Mouse (Mus musculus) urinary bladder, postnatal 25 days (tissue): ENCODE results near the gene Gli3.

Experiments used
- DNase-seq: peaks from one replicate; pipeline ENCODE4 v3.0.0; 2022; ENCODE audit warnings: low spot score

Gli3 gene

GRCm38 (mm10) chr13:15495820-15496219 lies 32.8 kb downstream of the Gli3 start:
- DNase-seq = no peak

- DNase-seq = no peak
These were observed 35.3 kb downstream of the Gli3 start for GRCm38 (mm10) chr13:15498338-15498737.

- no peak for DNase-seq
These were observed 47.9 kb downstream of the Gli3 start for GRCm38 (mm10) chr13:15510925-15511324.

- no peak for DNase-seq
These were observed 50.1 kb downstream of the Gli3 start for GRCm38 (mm10) chr13:15513114-15513513.

GRCm38 (mm10) chr13:15514082-15514481 lies 51.0 kb downstream of the Gli3 start:
- DNase-seq = peak; percentile 10

GRCm38 (mm10) chr13:15517048-15517760 lies 54.2 kb downstream of the Gli3 start:
- DNase-seq = no peak

- DNase-seq = no peak
These were observed 57.3 kb downstream of the Gli3 start for GRCm38 (mm10) chr13:15520353-15520752.

- no peak for DNase-seq
These were observed 59.1 kb downstream of the Gli3 start for GRCm38 (mm10) chr13:15522153-15522552.

- DNase-seq = no peak
These were observed 61.2 kb downstream of the Gli3 start for GRCm38 (mm10) chr13:15524208-15524607.

- no peak for DNase-seq
These were observed 63.7 kb downstream of the Gli3 start for GRCm38 (mm10) chr13:15526691-15527090.

- no peak for DNase-seq
These were observed 68.5 kb downstream of the Gli3 start for GRCm38 (mm10) chr13:15531568-15531967.

GRCm38 (mm10) chr13:15537206-15537605 lies 74.2 kb downstream of the Gli3 start:
- DNase-seq = no peak

- DNase-seq = no peak
These were observed 74.6 kb downstream of the Gli3 start for GRCm38 (mm10) chr13:15537611-15538010.

GRCm38 (mm10) chr13:15538389-15538788 lies 75.4 kb downstream of the Gli3 start:
- no peak for DNase-seq

- no peak for DNase-seq
These were observed 79.0 kb downstream of the Gli3 start for GRCm38 (mm10) chr13:15542053-15542452.

GRCm38 (mm10) chr13:15543169-15543887 lies 80.3 kb downstream of the Gli3 start:
- no peak for DNase-seq

- no peak for DNase-seq
These were observed 81.0 kb downstream of the Gli3 start for GRCm38 (mm10) chr13:15543888-15544640.

- DNase-seq = no peak
These were observed 82.4 kb downstream of the Gli3 start for GRCm38 (mm10) chr13:15545346-15545896.

GRCm38 (mm10) chr13:15546258-15546657 lies 83.2 kb downstream of the Gli3 start:
- DNase-seq = no peak

GRCm38 (mm10) chr13:15549466-15549865 lies 86.4 kb downstream of the Gli3 start:
- no peak for DNase-seq

GRCm38 (mm10) chr13:15550027-15550602 lies 87.1 kb downstream of the Gli3 start:
- no peak for DNase-seq

- no peak for DNase-seq
These were observed 87.7 kb downstream of the Gli3 start for GRCm38 (mm10) chr13:15550731-15551130.
